Mouse (Mus musculus) gastrocnemius, postnatal 10 days (tissue): ENCODE results near the gene Prokr1. TPM values are rescaled to one million over a fixed set of nuclear protein-coding genes. Genes with fewer than 3 reads are reported as not detected.
"Not testable (repeated sequence)": the region's sequence is repeated elsewhere in the genome, so short reads cannot be mapped to it uniquely, and the experiment has no call there.

Experiments used
- DNase-seq: peaks from one replicate; pipeline ENCODE4 v3.0.0; 2021; ENCODE audit warnings: mixed read lengths
- long read RNA-seq, 2 experiments: library from polyadenylated mRNA; stranded (forward); transcript quantifications; one replicate each; pipeline ENCODE4 v2.0.0; 2021
- total RNA-seq, 2 experiments: library from RNA; stranded (reverse); gene quantifications; 2 replicates each; pipeline ENCODE4 v1.2.3; 2021

Gene Prokr1
- total RNA-seq, result 1 to 10 TPM; 3.1 to 3.5 TPM
- long read RNA-seq, experiment 1, full-length matches to known transcripts, result 1 of 1 reads
- long read RNA-seq, experiment 1, partial matches to known transcripts, result 0 of 1 reads
- long read RNA-seq, experiment 1, other reads (novel, unspliced or antisense), result 0 of 1 reads
- long read RNA-seq, experiment 2, full-length matches to known transcripts, result 2 of 2 reads
- long read RNA-seq, experiment 2, partial matches to known transcripts, result 0 of 2 reads
- long read RNA-seq, experiment 2, other reads (novel, unspliced or antisense), result 0 of 2 reads

GRCm38 (mm10) chr6:87590394-87591281, at the start of gene Prokr1:
Prokr1 (minus strand) TSS chr6:87590743.
- peak; percentile 61 for DNase-seq

- DNase-seq, result no peak
Measured at GRCm38 (mm10) chr6:87638134-87638660, 47.7 kb upstream of the Prokr1 start.

DNA sequence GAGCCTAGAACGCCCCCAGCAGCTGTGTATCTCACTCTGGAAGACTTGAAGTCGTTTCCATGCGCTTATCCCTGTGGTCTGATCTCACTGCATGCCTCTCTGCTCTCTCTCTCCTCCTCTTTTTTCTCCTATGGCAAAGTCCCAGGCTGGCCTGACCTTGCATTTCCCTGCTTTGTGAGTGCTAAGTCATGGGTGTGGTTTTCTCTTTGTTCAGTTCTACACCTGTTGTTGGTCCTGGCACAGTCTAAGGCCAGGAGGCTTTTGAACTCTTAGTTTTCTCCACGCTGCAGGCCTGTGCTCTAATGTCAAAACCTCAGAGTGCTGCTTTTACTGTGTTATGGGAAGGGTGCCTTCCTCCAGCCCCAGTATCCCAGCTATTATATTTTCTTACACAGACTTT, 41.6 kb upstream of the Prokr1 start:
- no peak for DNase-seq

DNA sequence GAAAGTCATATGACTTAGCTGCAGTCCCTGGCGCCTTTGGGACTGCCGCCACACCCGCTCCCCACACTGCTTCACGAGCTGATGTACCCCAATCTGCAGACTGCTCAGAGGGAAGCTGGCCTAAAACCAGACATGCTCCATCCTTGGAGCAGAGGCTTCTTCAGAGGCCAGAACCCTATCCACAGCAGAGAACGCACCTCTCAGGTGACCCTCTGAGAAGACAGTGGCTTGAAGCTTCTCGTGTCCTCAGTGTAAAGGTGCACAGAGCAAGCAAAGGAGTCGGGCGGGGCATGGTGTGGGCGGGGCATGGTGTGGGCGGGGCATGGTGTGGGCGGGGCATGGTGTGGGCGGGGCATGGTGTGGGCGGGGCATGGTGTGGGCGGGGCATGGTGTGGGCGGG, 38.4 kb upstream of the Prokr1 start:
- not testable (repeated sequence) for DNase-seq

- no peak for DNase-seq
Measured at GRCm38 (mm10) chr6:87623151-87623550, 32.6 kb upstream of the Prokr1 start.

GRCm38 (mm10) chr6:87621281-87621680, 30.7 kb upstream of the Prokr1 start:
- DNase-seq, result peak; percentile 21

DNA sequence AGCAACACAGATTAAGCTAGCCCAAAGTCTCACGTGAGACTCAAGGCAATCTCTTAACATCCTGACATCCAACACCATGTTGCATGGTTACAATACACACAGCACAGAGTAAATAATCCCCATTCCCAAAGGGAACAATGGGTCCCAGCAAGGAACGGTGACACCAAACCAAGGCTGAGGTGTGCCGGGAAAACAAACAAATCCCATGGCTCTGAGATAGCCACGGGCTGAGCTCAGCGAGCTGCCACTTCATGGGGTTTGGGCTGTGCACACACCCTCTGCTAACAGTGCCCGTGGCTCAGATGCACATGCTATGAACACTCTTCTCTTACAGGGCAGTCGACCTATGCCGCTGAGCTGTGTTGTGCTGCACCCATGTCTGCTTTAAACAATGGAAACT, 27.5 kb upstream of the Prokr1 start:
- no peak for DNase-seq

- no peak for DNase-seq
Measured at GRCm38 (mm10) chr6:87615696-87616083, 25.1 kb upstream of the Prokr1 start.

- peak; percentile 67 for DNase-seq
Measured at GRCm38 (mm10) chr6:87614794-87615695, 24.5 kb upstream of the Prokr1 start.

- peak; percentile 59 for DNase-seq
Measured at GRCm38 (mm10) chr6:87599825-87600224, 9.3 kb upstream of the Prokr1 start.

- no peak for DNase-seq
Measured at GRCm38 (mm10) chr6:87597116-87597833, 6.7 kb upstream of the Prokr1 start.

DNA sequence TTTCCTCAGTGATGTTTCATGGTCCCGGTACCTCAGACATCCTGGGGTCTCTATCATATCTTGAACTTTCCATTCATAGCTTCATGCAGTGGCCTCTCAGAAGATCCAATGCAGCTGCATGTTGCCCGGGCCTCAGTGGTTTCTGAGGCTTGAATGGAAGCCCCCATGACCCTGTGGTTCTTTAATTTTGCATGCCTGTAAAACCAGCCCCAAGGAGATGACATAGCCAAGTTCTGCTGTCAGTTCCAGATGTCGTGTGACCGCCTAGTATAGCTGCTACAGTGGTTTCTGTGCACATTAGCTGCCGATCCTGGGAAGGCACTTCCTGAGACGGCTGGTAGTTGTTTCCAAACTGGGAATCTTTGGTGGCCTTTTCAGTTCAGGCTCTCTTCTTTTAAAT, 3.6 kb upstream of the Prokr1 start:
- no peak for DNase-seq

GRCm38 (mm10) chr6:87589718-87590393, 687 bp downstream of the Prokr1 start:
- no peak for DNase-seq

DNA sequence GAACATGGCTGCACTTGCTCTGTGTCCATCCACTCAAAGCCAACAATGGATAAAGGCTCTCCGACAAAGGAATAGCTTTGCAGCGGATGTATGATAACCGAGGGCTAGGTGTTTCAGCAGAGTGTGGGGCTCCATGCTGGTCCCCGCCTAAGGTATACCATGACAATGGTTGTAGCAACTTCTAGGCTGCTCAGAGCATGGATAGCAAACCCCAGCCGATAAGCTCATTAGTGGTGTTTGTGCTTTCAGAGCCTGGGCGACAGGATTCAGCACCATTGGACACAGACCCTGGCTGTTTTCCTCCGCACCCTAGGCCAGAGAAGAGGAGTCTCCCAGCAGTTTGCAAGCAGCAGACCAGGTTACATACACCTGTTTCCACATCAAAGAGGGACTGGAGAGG, 6.6 kb downstream of the Prokr1 start:
- DNase-seq, result no peak

- no peak for DNase-seq
Measured at GRCm38 (mm10) chr6:87583183-87583611, 7.3 kb downstream of the Prokr1 start.

DNA sequence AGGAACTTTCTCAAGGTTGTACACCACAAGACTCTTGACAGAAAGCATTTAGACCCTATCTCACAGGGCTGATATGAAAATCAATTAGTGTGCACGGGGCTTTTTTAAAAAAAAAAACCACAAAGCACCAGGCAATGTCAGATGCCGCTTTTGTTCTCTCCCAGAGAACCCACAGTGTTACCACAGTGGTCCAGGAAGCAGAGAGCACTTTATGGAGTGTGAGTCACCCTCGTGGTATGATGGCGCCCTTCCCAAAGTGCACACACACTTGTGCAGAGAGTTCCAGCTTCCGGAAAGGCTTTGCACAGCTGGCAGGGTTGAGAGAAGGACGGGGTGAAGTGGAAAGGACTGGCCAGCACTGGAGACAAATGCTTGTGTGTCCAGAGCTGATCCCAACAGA, 8.1 kb downstream of the Prokr1 start:
- DNase-seq, result peak; percentile 62

- no peak for DNase-seq
Measured at GRCm38 (mm10) chr6:87581581-87581980, 9.0 kb downstream of the Prokr1 start.

DNA sequence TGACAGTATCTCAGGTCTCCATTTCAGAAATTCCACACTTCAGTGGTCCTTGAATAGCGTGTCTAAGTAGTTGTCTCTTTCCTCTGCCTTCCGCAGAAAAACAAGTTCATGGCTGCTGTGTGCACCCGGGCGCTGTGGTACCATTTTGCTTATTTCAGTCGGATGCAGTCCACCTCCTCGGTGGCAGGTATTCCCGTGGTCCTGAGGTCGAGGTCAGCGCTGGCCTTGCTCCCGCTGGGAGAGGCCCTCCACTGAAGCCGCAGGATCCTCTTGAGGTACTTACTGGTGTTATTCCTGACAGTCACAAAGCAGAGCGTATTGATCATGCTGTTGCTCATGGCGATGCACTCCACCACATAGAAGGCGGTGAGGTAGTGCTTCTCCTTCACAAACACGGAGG, 9.5 kb downstream of the Prokr1 start:
- DNase-seq, result no peak

DNA sequence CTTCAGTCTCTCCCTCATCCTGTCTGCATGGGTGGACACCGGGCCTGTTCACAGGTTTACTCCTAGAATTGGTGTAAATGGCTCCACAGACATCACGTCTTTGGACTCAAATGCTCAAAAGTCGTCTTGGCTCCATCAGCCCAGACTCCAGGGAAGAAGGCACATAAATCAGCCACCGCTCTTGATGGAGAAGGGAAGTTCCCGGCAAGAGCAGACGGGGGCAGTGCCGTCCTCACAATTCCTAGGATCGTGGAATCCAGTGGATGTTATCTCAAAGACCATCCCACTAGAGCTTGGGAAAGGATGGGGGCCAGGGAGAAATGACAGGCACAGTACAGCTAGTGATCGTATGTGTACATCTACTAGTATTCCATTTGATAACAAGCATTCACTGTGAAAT, 12.3 kb downstream of the Prokr1 start:
- DNase-seq, result no peak

- DNase-seq, result no peak
Measured at GRCm38 (mm10) chr6:87576648-87577330, 13.8 kb downstream of the Prokr1 start.
